Mouse (Mus musculus) G1E (cell line): ENCODE results near the gene Ppm1b.

ENCODE experiments used
- CTCF ChIP-seq: IDR thresholded peaks from 2 replicates; pipeline ENCODE4 v1.5.1; 2012; ENCODE audit warnings: low read depth, low read length, inconsistent platforms, mixed read lengths
- GATA1 ChIP-seq: IDR thresholded peaks from 2 replicates; pipeline ENCODE4 v1.6.1; 2012; ENCODE audit warnings: borderline replicate concordance, low read length, inconsistent platforms, mixed read lengths
- TAL1 ChIP-seq: conservative IDR thresholded peaks from 2 replicates; pipeline ENCODE4 v1.6.1; 2012; ENCODE audit warnings: low read depth, low read length, inconsistent platforms, mixed read lengths

- no peak for TF ChIP-seq CTCF
- no peak for TF ChIP-seq GATA1
- TF ChIP-seq TAL1, result no peak
Measured at GRCm38 (mm10) chr17:85028797-85029196, 72.3 kb downstream of the Ppm1b start.
